Mouse (Mus musculus): ENCODE measurements around the gene Grk4.
"Not testable (repeated sequence)": the region's sequence is repeated elsewhere in the genome, so short reads cannot be mapped to it uniquely, and the experiment has no call there.

Grk4 gene

GRCm38 (mm10) chr5:34708436-34708835 lies 48.3 kb downstream of the Grk4 start:
- no peak for DNase-seq (ENCODE audit: low read depth, low spot score)

- not testable (repeated sequence) for DNase-seq (ENCODE audit: low read depth, low spot score)
These were observed 54.2 kb downstream of the Grk4 start for GRCm38 (mm10) chr5:34714371-34714770.

- DNase-seq (ENCODE audit: low read depth, low spot score): no peak
These were observed 54.6 kb downstream of the Grk4 start for GRCm38 (mm10) chr5:34714816-34715215.

- no peak for DNase-seq (ENCODE audit: low read depth, low spot score)
These were observed 69.0 kb downstream of the Grk4 start for GRCm38 (mm10) chr5:34729141-34729540.

GRCm38 (mm10) chr5:34730255-34730654 lies 70.1 kb downstream of the Grk4 start:
- no peak for DNase-seq (ENCODE audit: low read depth, low spot score)

- DNase-seq (ENCODE audit: low read depth, low spot score): no peak
These were observed 91.3 kb downstream of the Grk4 start for GRCm38 (mm10) chr5:34751477-34751876.

- DNase-seq (ENCODE audit: low read depth, low spot score): no peak
These were observed 98.6 kb downstream of the Grk4 start for GRCm38 (mm10) chr5:34758762-34759161.

- no peak for DNase-seq (ENCODE audit: low read depth, low spot score)
These were observed 100.8 kb downstream of the Grk4 start for GRCm38 (mm10) chr5:34760850-34761508.

GRCm38 (mm10) chr5:34761509-34761908 lies 101.3 kb downstream of the Grk4 start, which contains the start of gene Htt:
Gene Htt, plus strand, starts transcription at chr5:34761740.
- DNase-seq (ENCODE audit: low read depth, low spot score): peak; percentile 96

GRCm38 (mm10) chr5:34761934-34762611 lies 101.9 kb downstream of the Grk4 start:
- no peak for DNase-seq (ENCODE audit: low read depth, low spot score)

GRCm38 (mm10) chr5:34771818-34772217 lies 111.6 kb downstream of the Grk4 start:
- no peak for DNase-seq (ENCODE audit: low read depth, low spot score)

GRCm38 (mm10) chr5:34772696-34773245 lies 112.6 kb downstream of the Grk4 start:
- no peak for DNase-seq (ENCODE audit: low read depth, low spot score)

- no peak for DNase-seq (ENCODE audit: low read depth, low spot score)
These were observed 113.2 kb downstream of the Grk4 start for GRCm38 (mm10) chr5:34773392-34773791.

GRCm38 (mm10) chr5:34785027-34785426 lies 124.8 kb downstream of the Grk4 start:
- DNase-seq (ENCODE audit: low read depth, low spot score): peak; percentile 26

- DNase-seq (ENCODE audit: low read depth, low spot score): no peak
These were observed 131.0 kb downstream of the Grk4 start for GRCm38 (mm10) chr5:34791141-34791540.

- DNase-seq (ENCODE audit: low read depth, low spot score): no peak
These were observed 140.2 kb downstream of the Grk4 start for GRCm38 (mm10) chr5:34800292-34800953.
